Mouse (Mus musculus): Measurements from ENCODE around the gene Bcl2l13. TPM values are rescaled to one million over a fixed set of nuclear protein-coding genes. Genes with fewer than 3 reads are reported as not detected.
"Not testable (repeated sequence)": the region's sequence is repeated elsewhere in the genome, so short reads cannot be mapped to it uniquely, and the experiment has no call there.

Bcl2l13 gene
- polyA plus RNA-seq, 1 experiment from 2014 or later = 19.6 TPM

DNA sequence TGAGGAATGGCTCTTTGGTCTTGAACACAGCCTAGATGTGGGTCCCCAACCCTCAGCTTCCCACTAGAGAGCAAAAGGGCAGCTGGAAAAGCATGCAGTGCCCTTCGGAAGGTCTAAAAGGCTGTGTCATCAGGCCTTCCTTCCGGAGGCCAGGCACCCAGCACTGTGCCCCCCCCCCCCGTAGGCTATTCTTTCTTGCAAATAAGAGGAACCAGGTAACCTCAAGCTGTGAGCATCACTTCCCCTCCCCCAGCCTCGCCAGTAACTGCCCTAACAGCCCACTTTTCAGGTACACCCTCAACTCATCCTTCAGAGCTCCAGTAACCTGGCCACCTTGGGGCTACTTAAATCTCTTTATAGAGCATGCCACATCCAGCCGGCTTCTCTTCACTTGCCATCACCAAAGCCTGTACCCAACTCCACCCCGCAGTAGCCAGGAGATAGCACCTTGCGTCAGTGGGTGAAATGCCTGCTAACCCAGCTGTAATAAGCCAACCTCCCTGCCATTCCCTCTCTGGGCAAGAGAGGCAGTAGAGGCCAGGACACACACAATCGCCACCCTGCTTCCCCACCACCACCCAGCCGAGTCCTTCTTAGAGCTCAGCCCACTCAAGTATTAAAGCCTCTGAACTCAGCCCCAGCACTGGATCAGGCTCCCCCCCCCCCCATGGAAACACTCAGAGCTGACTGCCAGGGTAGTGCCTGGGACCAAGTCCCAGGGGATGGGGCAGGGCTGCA lies 79.1 kb downstream of the Bcl2l13 start:
- no peak overlapping the region for H3K4me3 ChIP-seq (ENCODE audit: low read length)
- no peak overlapping the region for H3K4me2 ChIP-seq (ENCODE audit: low read depth, low read length)
- no peaks in the 10 kb centered on the region for H3K9me3 ChIP-seq (ENCODE audit: control insufficient read depth, low read length)
- 49% methylated on average over 9 of the region's 9 CpGs for WGBS
- no peaks in the 10 kb centered on the region for H3K27me3 ChIP-seq (replicated peaks; ENCODE audit: control insufficient read depth, insufficient read depth, low read length)
- no peaks in the 10 kb centered on the region for H3K36me3 ChIP-seq (ENCODE audit: control insufficient read depth, insufficient read depth, low read length)
- no peak for ATAC-seq
- peaks cover 19% of the 10 kb centered on the region for H3K4me1 ChIP-seq (ENCODE audit: control insufficient read depth, insufficient read depth, low read length)
- H3K27ac ChIP-seq (ENCODE audit: low read length) = no peak overlapping the region
- no peak overlapping the region for H3K9ac ChIP-seq (ENCODE audit: low read depth, low read length)

- Histone ChIP-seq H3K9me3 (ENCODE audit: control insufficient read depth, low read length) (no peaks in the 10 kb centered on the region), H3K36me3 (ENCODE audit: control insufficient read depth, insufficient read depth, low read length) (no peaks in the 10 kb centered on the region), H3K4me1 (ENCODE audit: control insufficient read depth, insufficient read depth, low read length) (peaks cover 19% of the 10 kb centered on the region), H3K9ac (ENCODE audit: low read depth, low read length) (no peak overlapping the region), H3K27me3 (replicated peaks; ENCODE audit: control insufficient read depth, insufficient read depth, low read length) (no peaks in the 10 kb centered on the region), H3K27ac (ENCODE audit: low read length) (no peak overlapping the region), H3K4me3 (ENCODE audit: low read length) (peak overlapping the region; percentile 68; the same call in 1 of the 2 replicates), H3K4me2 (ENCODE audit: low read depth, low read length) (peak overlapping the region; percentile 96; the same call in 1 of the 2 replicates)
- WGBS = 35% methylated on average over 2 of the region's 2 CpGs
- no peak for ATAC-seq
Observed at GRCm38 (mm10) chr6:120915649-120915975, 79.6 kb downstream of the Bcl2l13 start.

- ATAC-seq = peak; percentile 93
- no peaks in the 10 kb centered on the region for H3K36me3 ChIP-seq (ENCODE audit: control insufficient read depth, insufficient read depth, low read length)
- peak within 1 kb of the TSS; percentile 74 for H3K9ac ChIP-seq (ENCODE audit: low read depth, low read length)
- H3K4me2 ChIP-seq (ENCODE audit: low read depth, low read length) = peak within 1 kb of the TSS; percentile 96
- H3K4me3 ChIP-seq (ENCODE audit: low read length) = peak within 1 kb of the TSS; percentile 68
- H3K4me1 ChIP-seq (ENCODE audit: control insufficient read depth, insufficient read depth, low read length) = peaks cover 19% of the 10 kb centered on the region
- 1% methylated on average over 67 of the region's 67 CpGs for WGBS
- H3K27me3 ChIP-seq (replicated peaks; ENCODE audit: control insufficient read depth, insufficient read depth, low read length) = no peaks in the 10 kb centered on the region
- no peaks in the 10 kb centered on the region for H3K9me3 ChIP-seq (ENCODE audit: control insufficient read depth, low read length)
- peak within 1 kb of the TSS; percentile 28; the same call in 1 of the 2 replicates for H3K27ac ChIP-seq (ENCODE audit: low read length)
Observed at GRCm38 (mm10) chr6:120916074-120916971, 80.3 kb downstream of the Bcl2l13 start, which contains the start of gene Bid. Gene Bid, minus strand, starts transcription at chr6:120916853.

- 20% methylated on average over 10 of the region's 14 CpGs for WGBS
- H3K36me3 ChIP-seq (ENCODE audit: control insufficient read depth, insufficient read depth, low read length); H3K27me3 ChIP-seq (replicated peaks; ENCODE audit: control insufficient read depth, insufficient read depth, low read length); H3K9me3 ChIP-seq (ENCODE audit: control insufficient read depth, low read length): not testable (repeated sequence)
- Histone ChIP-seq H3K4me3 (ENCODE audit: low read length) (peak overlapping the region; percentile 68), H3K9ac (ENCODE audit: low read depth, low read length) (peak overlapping the region; percentile 74), H3K4me2 (ENCODE audit: low read depth, low read length) (peak overlapping the region; percentile 96), H3K27ac (ENCODE audit: low read length) (peak overlapping the region; percentile 28; the same call in 1 of the 2 replicates), H3K4me1 (ENCODE audit: control insufficient read depth, insufficient read depth, low read length) (peaks cover 13% of the 10 kb centered on the region; the same call in 1 of the 2 replicates)
- ATAC-seq = peak; percentile 52
Observed at GRCm38 (mm10) chr6:120916972-120917881, 81.2 kb downstream of the Bcl2l13 start.

- 49% methylated on average over 3 of the region's 3 CpGs for WGBS
- Histone ChIP-seq H3K27me3 (replicated peaks; ENCODE audit: control insufficient read depth, insufficient read depth, low read length) (no peaks in the 10 kb centered on the region), H3K27ac (ENCODE audit: low read length) (no peak overlapping the region), H3K4me3 (ENCODE audit: low read length) (no peak overlapping the region), H3K4me1 (ENCODE audit: control insufficient read depth, insufficient read depth, low read length) (peaks cover 13% of the 10 kb centered on the region; the same call in 1 of the 2 replicates), H3K4me2 (ENCODE audit: low read depth, low read length) (peak overlapping the region; percentile 52; the same call in 1 of the 2 replicates), H3K9ac (ENCODE audit: low read depth, low read length) (no peak overlapping the region), H3K36me3 (ENCODE audit: control insufficient read depth, insufficient read depth, low read length) (no peaks in the 10 kb centered on the region), H3K9me3 (ENCODE audit: control insufficient read depth, low read length) (no peaks in the 10 kb centered on the region)
- no peak for ATAC-seq
Observed at GRCm38 (mm10) chr6:120917975-120918374, 82.0 kb downstream of the Bcl2l13 start.

DNA sequence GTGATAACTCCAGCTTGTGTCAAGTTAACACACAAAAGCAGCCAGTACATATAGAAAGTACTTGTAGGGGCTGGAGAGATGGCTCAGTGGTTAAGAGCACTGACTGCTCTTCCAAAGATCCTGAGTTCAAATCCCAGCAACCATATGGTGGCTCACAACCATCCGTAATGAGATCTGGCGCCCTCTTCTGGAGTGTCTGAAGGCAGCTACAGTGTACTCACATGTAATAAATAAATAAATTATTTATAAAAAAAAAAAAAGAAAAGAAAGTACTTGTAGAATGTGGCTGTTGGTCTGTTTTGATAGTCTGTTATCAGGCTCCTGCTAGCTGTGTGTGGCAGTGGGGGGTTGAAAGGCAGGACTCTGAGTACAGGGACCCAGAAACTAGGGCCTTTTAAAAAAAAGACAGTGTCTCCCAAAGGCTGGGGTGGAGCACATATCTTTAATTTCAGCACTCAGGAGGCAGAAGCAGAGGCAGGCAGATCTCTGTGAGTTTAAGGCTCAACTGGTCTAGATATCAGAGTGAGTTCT lies 88.8 kb downstream of the Bcl2l13 start:
- H3K9ac ChIP-seq (ENCODE audit: low read depth, low read length); ATAC-seq: not testable (repeated sequence)
- 66% methylated on average over 2 of the region's 2 CpGs for WGBS

DNA sequence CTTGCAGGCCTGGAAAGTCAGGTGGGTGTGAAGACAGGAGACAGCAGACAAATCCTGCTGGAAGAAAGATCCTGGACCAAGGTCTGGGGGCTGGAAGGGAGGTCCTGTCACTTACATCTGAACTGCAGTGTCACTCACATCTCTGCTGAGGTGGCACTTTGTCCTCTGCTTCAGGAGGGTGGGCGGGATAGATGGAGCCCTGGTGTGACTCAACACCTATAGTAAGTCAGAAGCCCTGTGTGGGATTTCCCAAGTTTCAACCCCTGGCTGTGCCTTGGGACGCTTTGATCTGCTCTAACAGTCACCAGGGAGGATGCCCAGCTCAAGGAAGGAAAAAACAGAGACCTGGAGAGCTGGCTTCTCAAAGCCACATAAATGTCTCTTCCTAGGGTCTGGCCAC lies 90.9 kb downstream of the Bcl2l13 start:
- no peak overlapping the region for H3K9ac ChIP-seq (ENCODE audit: low read depth, low read length)
- H3K4me3 ChIP-seq (ENCODE audit: low read length) = no peak overlapping the region
- WGBS = 50% methylated on average over 2 of the region's 2 CpGs
- H3K27me3 ChIP-seq (replicated peaks; ENCODE audit: control insufficient read depth, insufficient read depth, low read length) = no peaks in the 10 kb centered on the region
- no peak overlapping the region for H3K27ac ChIP-seq (ENCODE audit: low read length)
- H3K4me2 ChIP-seq (ENCODE audit: low read depth, low read length) = no peak overlapping the region
- H3K4me1 ChIP-seq (ENCODE audit: control insufficient read depth, insufficient read depth, low read length) = peaks cover 8% of the 10 kb centered on the region; the same call in 1 of the 2 replicates
- H3K36me3 ChIP-seq (ENCODE audit: control insufficient read depth, insufficient read depth, low read length) = 0 out of 2 replicates have a peak, but pooled peaks cover 3% of the 10 kb centered on the region
- H3K9me3 ChIP-seq (ENCODE audit: control insufficient read depth, low read length) = no peaks in the 10 kb centered on the region
- ATAC-seq = no peak

More for the DNA sequence above, 88.8 kb downstream of the Bcl2l13 start:
- H3K9me3 ChIP-seq (ENCODE audit: control insufficient read depth, low read length); H3K4me3 ChIP-seq (ENCODE audit: low read length); H3K36me3 ChIP-seq (ENCODE audit: control insufficient read depth, insufficient read depth, low read length); H3K27ac ChIP-seq (ENCODE audit: low read length); H3K4me2 ChIP-seq (ENCODE audit: low read depth, low read length); H3K4me1 ChIP-seq (ENCODE audit: control insufficient read depth, insufficient read depth, low read length); H3K27me3 ChIP-seq (replicated peaks; ENCODE audit: control insufficient read depth, insufficient read depth, low read length): not testable (repeated sequence)

GRCm38 (mm10) chr6:120927765-120928164 lies 91.8 kb downstream of the Bcl2l13 start:
- Histone ChIP-seq H3K36me3 (ENCODE audit: control insufficient read depth, insufficient read depth, low read length) (0 out of 2 replicates have a peak, but pooled peaks cover 3% of the 10 kb centered on the region), H3K9ac (ENCODE audit: low read depth, low read length) (no peak overlapping the region), H3K4me2 (ENCODE audit: low read depth, low read length) (no peak overlapping the region), H3K27ac (ENCODE audit: low read length) (no peak overlapping the region), H3K27me3 (replicated peaks; ENCODE audit: control insufficient read depth, insufficient read depth, low read length) (no peaks in the 10 kb centered on the region), H3K9me3 (ENCODE audit: control insufficient read depth, low read length) (no peaks in the 10 kb centered on the region), H3K4me1 (ENCODE audit: control insufficient read depth, insufficient read depth, low read length) (peaks cover 8% of the 10 kb centered on the region; the same call in 1 of the 2 replicates), H3K4me3 (ENCODE audit: low read length) (no peak overlapping the region)
- ATAC-seq = 0 out of 2 replicates have a peak, but pooled peaks have one; percentile 17
- 55% methylated on average over 3 of the region's 3 CpGs for WGBS

All from intestine, embryonic 16.5 days (tissue).